Mouse (Mus musculus) CH12F3 (cell line): ENCODE results near the gene Mdga2.

Experiments used
- in situ Hi-C: fragments of 300-500 bp; cut with MboI; formaldehyde crosslinking; loops from 2 replicates; pipeline ENCODE4 v1.14.3; 2020; ENCODE audit warnings: low sequenced_read_pairs

The Mdga2 gene

GRCm38 (mm10) chr12:67222221-67223025 lies at the start of gene Mdga2:
Gene Mdga2, minus strand, starts transcription at chr12:67222549.
- in situ Hi-C loops: no loop called here

- in situ Hi-C loops: no loop called here
Measured at GRCm38 (mm10) chr12:67267409-67267808, 45.1 kb upstream of the Mdga2 start.

GRCm38 (mm10) chr12:67223530-67223929 lies 1.2 kb upstream of the Mdga2 start:
- in situ Hi-C loops: no loop called here

GRCm38 (mm10) chr12:67221329-67222220 lies 774 bp downstream of the Mdga2 start:
- in situ Hi-C loops: no loop called here

- in situ Hi-C loops: no loop called here
Measured at GRCm38 (mm10) chr12:67220641-67221231, 1.6 kb downstream of the Mdga2 start.

GRCm38 (mm10) chr12:67220041-67220440 lies 2.3 kb downstream of the Mdga2 start:
- in situ Hi-C loops: no loop called here

GRCm38 (mm10) chr12:67219564-67219963 lies 2.8 kb downstream of the Mdga2 start:
- in situ Hi-C loops: no loop called here

- in situ Hi-C loops: no loop called here
Measured at GRCm38 (mm10) chr12:67212801-67213200, 9.5 kb downstream of the Mdga2 start.

- in situ Hi-C loops: no loop called here
Measured at GRCm38 (mm10) chr12:67178155-67178554, 44.2 kb downstream of the Mdga2 start.

- in situ Hi-C loops: no loop called here
Measured at GRCm38 (mm10) chr12:67156569-67157237, 65.6 kb downstream of the Mdga2 start.

- in situ Hi-C loops: no loop called here
Measured at GRCm38 (mm10) chr12:67153077-67153476, 69.3 kb downstream of the Mdga2 start.

GRCm38 (mm10) chr12:67141605-67142004 lies 80.7 kb downstream of the Mdga2 start:
- in situ Hi-C loops: no loop called here

GRCm38 (mm10) chr12:67140131-67140530 lies 82.2 kb downstream of the Mdga2 start:
- in situ Hi-C loops: no loop called here

GRCm38 (mm10) chr12:67127457-67127856 lies 94.9 kb downstream of the Mdga2 start:
- in situ Hi-C loops: no loop called here

- in situ Hi-C loops: no loop called here
Measured at GRCm38 (mm10) chr12:67123874-67124273, 98.5 kb downstream of the Mdga2 start.

GRCm38 (mm10) chr12:67118652-67119515 lies 103.5 kb downstream of the Mdga2 start:
- in situ Hi-C loops: no loop called here

GRCm38 (mm10) chr12:67104171-67104570 lies 118.2 kb downstream of the Mdga2 start:
- in situ Hi-C loops: no loop called here

GRCm38 (mm10) chr12:67094414-67094813 lies 127.9 kb downstream of the Mdga2 start:
- in situ Hi-C loops: no loop called here

GRCm38 (mm10) chr12:67090420-67090965 lies 131.9 kb downstream of the Mdga2 start:
- in situ Hi-C loops: no loop called here
